Mouse (Mus musculus) hindbrain, embryonic 13.5 days (tissue): Measurements from ENCODE around the gene Card19. TPM values are rescaled to one million over a fixed set of nuclear protein-coding genes. Genes with fewer than 3 reads are reported as not detected.
A peak's percentile ranks its signal among the peaks of the same experiment; 100 is the strongest.

Source experiments
- ATAC-seq: fragments of 200-750 bp; cut with Nextera tagmentation; 2 replicates; pipeline ENCODE4 v1.8.0; 2017; ENCODE audit warnings: moderate TSS enrichment; ENCODE audit not compliant: low FRiP score
- H3K27ac ChIP-seq: fragments of 300-500 bp; sonication (generic); 2 replicates; pipeline ENCODE4 v1.5.1; 2015; ENCODE audit warnings: inconsistent platforms, mild to moderate bottlenecking, moderate library complexity
- H3K27me3 ChIP-seq: fragments of 300-500 bp; sonication (generic); 2 replicates; pipeline ENCODE4 v1.6.1; 2015; ENCODE audit warnings: mild to moderate bottlenecking, inconsistent platforms
- H3K36me3 ChIP-seq: fragments of 300-500 bp; sonication (generic); 2 replicates; pipeline ENCODE4 v1.6.1; 2015; ENCODE audit warnings: mild to moderate bottlenecking, inconsistent platforms
- H3K4me1 ChIP-seq: fragments of 300-500 bp; sonication (generic); replicated peaks from 2 replicates; pipeline ENCODE4 v1.6.1; 2015; ENCODE audit warnings: inconsistent platforms
- H3K4me2 ChIP-seq: fragments of 300-500 bp; sonication (generic); 2 replicates; pipeline ENCODE4 v1.6.1; 2015; ENCODE audit warnings: inconsistent platforms, mild to moderate bottlenecking, moderate library complexity
- H3K4me3 ChIP-seq: fragments of 300-500 bp; sonication (generic); 2 replicates; pipeline ENCODE4 v1.5.1; 2015; ENCODE audit warnings: mild to moderate bottlenecking, inconsistent platforms
- H3K9ac ChIP-seq: fragments of 300-500 bp; sonication (generic); 2 replicates; pipeline ENCODE4 v1.6.1; 2015; ENCODE audit warnings: mild to moderate bottlenecking, inconsistent platforms
- H3K9me3 ChIP-seq: fragments of 300-500 bp; sonication (generic); 2 replicates; pipeline ENCODE4 v1.6.1; 2016; ENCODE audit warnings: inconsistent platforms
- WGBS: fragments of 180-500 bp; shearing (Covaris S2); methylation state at CpG from one replicate; pipeline ENCODE4 v1.1.7; 2015; 5-methylcytosine and 5-hydroxymethylcytosine counted together
- polyA plus RNA-seq: library from polyadenylated mRNA; unstranded; fragments of >200 nt; fragmentation: Nextera tagmentation; extraction: Ambion mirVana; gene quantifications from 2 replicates; pipeline ENCODE4 v1.2.1, GENCODE M21; 2015

Gene Card19
- polyA plus RNA-seq, 1 experiment from 2014 or later, result 27.2 TPM

- Histone ChIP-seq H3K9ac (no peak overlapping the region), H3K27ac (no peak overlapping the region), H3K27me3 (peaks cover 35% of the 10 kb centered on the region), H3K9me3 (no peaks in the 10 kb centered on the region), H3K4me3 (no peak overlapping the region), H3K4me1 (peaks cover 8% of the 10 kb centered on the region), H3K4me2 (no peak overlapping the region), H3K36me3 (no peaks in the 10 kb centered on the region)
- 20% methylated on average over 5 of the region's 5 CpGs for WGBS
- ATAC-seq, result no peak
Measured at GRCm38 (mm10) chr13:49220912-49221311, 5.1 kb upstream of the Card19 start.

- WGBS, result 91% methylated on average over 4 of the region's 4 CpGs
- Histone ChIP-seq H3K27me3 (peaks cover 42% of the 10 kb centered on the region), H3K9ac (no peak overlapping the region), H3K4me3 (no peak overlapping the region), H3K4me1 (peaks cover 21% of the 10 kb centered on the region), H3K36me3 (no peaks in the 10 kb centered on the region), H3K27ac (no peak overlapping the region), H3K4me2 (no peak overlapping the region), H3K9me3 (no peaks in the 10 kb centered on the region)
- ATAC-seq, result no peak
Measured at GRCm38 (mm10) chr13:49219367-49219766, 3.5 kb upstream of the Card19 start.

GRCm38 (mm10) chr13:49218651-49219050 lies 2.8 kb upstream of the Card19 start:
- 38% methylated on average over 3 of the region's 3 CpGs for WGBS
- Histone ChIP-seq H3K9me3 (no peaks in the 10 kb centered on the region), H3K9ac (no peak overlapping the region), H3K27me3 (peaks cover 45% of the 10 kb centered on the region), H3K4me3 (no peak overlapping the region), H3K4me2 (no peak overlapping the region), H3K4me1 (peaks cover 28% of the 10 kb centered on the region), H3K27ac (no peak overlapping the region), H3K36me3 (no peaks in the 10 kb centered on the region)
- ATAC-seq, result no peak

GRCm38 (mm10) chr13:49216808-49217561 lies 1.1 kb upstream of the Card19 start:
- no peak overlapping the region for H3K9ac ChIP-seq
- peaks cover 40% of the 10 kb centered on the region for H3K4me1 ChIP-seq
- H3K27ac ChIP-seq, result no peak overlapping the region
- WGBS, result 63% methylated on average over 9 of the region's 9 CpGs
- H3K4me3 ChIP-seq, result no peak overlapping the region
- H3K9me3 ChIP-seq, result no peaks in the 10 kb centered on the region
- no peak overlapping the region for H3K4me2 ChIP-seq
- H3K36me3 ChIP-seq, result no peaks in the 10 kb centered on the region
- ATAC-seq, result no peak
- peaks cover 50% of the 10 kb centered on the region for H3K27me3 ChIP-seq

- H3K4me3 ChIP-seq, result peak overlapping the region; percentile 74
- no peak overlapping the region for H3K27ac ChIP-seq
- ATAC-seq, result peak; percentile 67
- no peaks in the 10 kb centered on the region for H3K9me3 ChIP-seq
- H3K27me3 ChIP-seq, result peaks cover 50% of the 10 kb centered on the region
- WGBS, result 1% methylated on average over 17 of the region's 17 CpGs
- H3K36me3 ChIP-seq, result no peaks in the 10 kb centered on the region
- H3K4me2 ChIP-seq, result peak overlapping the region; percentile 83
- peak overlapping the region; percentile 82 for H3K9ac ChIP-seq
- H3K4me1 ChIP-seq, result peaks cover 48% of the 10 kb centered on the region
Measured at GRCm38 (mm10) chr13:49216220-49216552, 349 bp upstream of the Card19 start.

- H3K4me3 ChIP-seq, result peak overlapping the region; percentile 74
- H3K9ac ChIP-seq, result peak overlapping the region; percentile 82
- no peaks in the 10 kb centered on the region for H3K9me3 ChIP-seq
- peak overlapping the region; percentile 83 for H3K4me2 ChIP-seq
- no peak; the same call in 1 of the 2 replicates for ATAC-seq
- H3K27ac ChIP-seq, result peak overlapping the region; percentile 48; the same call in 1 of the 2 replicates
- no peaks in the 10 kb centered on the region for H3K36me3 ChIP-seq
- H3K4me1 ChIP-seq, result peaks cover 49% of the 10 kb centered on the region
- peaks cover 46% of the 10 kb centered on the region for H3K27me3 ChIP-seq
- 12% methylated on average over 5 of the region's 5 CpGs for WGBS
Measured at GRCm38 (mm10) chr13:49215128-49215503, 721 bp downstream of the Card19 start.

- Histone ChIP-seq H3K4me3 (no peak overlapping the region; the same call in 1 of the 2 replicates), H3K9me3 (no peaks in the 10 kb centered on the region), H3K4me1 (peaks cover 49% of the 10 kb centered on the region), H3K9ac (peak overlapping the region; percentile 82), H3K27ac (0 out of 2 replicates have a peak overlapping the region, but pooled peaks have one; percentile 40), H3K4me2 (peak overlapping the region; percentile 83), H3K27me3 (peaks cover 46% of the 10 kb centered on the region), H3K36me3 (no peaks in the 10 kb centered on the region)
- ATAC-seq, result no peak
- WGBS, result 65% methylated on average over 3 of the region's 3 CpGs
Measured at GRCm38 (mm10) chr13:49214454-49214853, 1.4 kb downstream of the Card19 start.

- Histone ChIP-seq H3K4me2 (no peak overlapping the region), H3K9ac (no peak overlapping the region), H3K4me1 (peaks cover 49% of the 10 kb centered on the region), H3K27ac (peak overlapping the region; percentile 10; the same call in 1 of the 2 replicates), H3K9me3 (no peaks in the 10 kb centered on the region), H3K36me3 (no peaks in the 10 kb centered on the region), H3K27me3 (peaks cover 45% of the 10 kb centered on the region), H3K4me3 (no peak overlapping the region)
- WGBS, result 63% methylated on average over 4 of the region's 4 CpGs
- no peak for ATAC-seq
Measured at GRCm38 (mm10) chr13:49213531-49213932, 2.3 kb downstream of the Card19 start.

- H3K4me2 ChIP-seq, result no peak overlapping the region
- WGBS, result 88% methylated on average over 4 of the region's 4 CpGs
- ATAC-seq, result no peak
- no peaks in the 10 kb centered on the region for H3K9me3 ChIP-seq
- no peak overlapping the region for H3K9ac ChIP-seq
- peak overlapping the region; percentile 10; the same call in 1 of the 2 replicates for H3K27ac ChIP-seq
- H3K4me1 ChIP-seq, result peaks cover 49% of the 10 kb centered on the region
- peaks cover 44% of the 10 kb centered on the region for H3K27me3 ChIP-seq
- no peak overlapping the region for H3K4me3 ChIP-seq
- no peaks in the 10 kb centered on the region for H3K36me3 ChIP-seq
Measured at GRCm38 (mm10) chr13:49212711-49213500, 2.9 kb downstream of the Card19 start.

GRCm38 (mm10) chr13:49209306-49209705 lies 6.5 kb downstream of the Card19 start:
- ATAC-seq, result no peak
- no peaks in the 10 kb centered on the region for H3K36me3 ChIP-seq
- no peak overlapping the region for H3K4me2 ChIP-seq
- no peak overlapping the region for H3K9ac ChIP-seq
- no peaks in the 10 kb centered on the region for H3K9me3 ChIP-seq
- WGBS, result 66% methylated on average over 7 of the region's 7 CpGs
- peaks cover 33% of the 10 kb centered on the region for H3K4me1 ChIP-seq
- H3K4me3 ChIP-seq, result no peak overlapping the region
- H3K27me3 ChIP-seq, result peaks cover 25% of the 10 kb centered on the region; the same call in 1 of the 2 replicates
- H3K27ac ChIP-seq, result no peak overlapping the region

- 96% methylated on average over 2 of the region's 2 CpGs for WGBS
- H3K9ac ChIP-seq, result no peak overlapping the region
- H3K9me3 ChIP-seq, result no peaks in the 10 kb centered on the region
- no peaks in the 10 kb centered on the region for H3K36me3 ChIP-seq
- no peak overlapping the region for H3K4me2 ChIP-seq
- no peak overlapping the region for H3K4me3 ChIP-seq
- 0 out of 2 replicates have a peak, but pooled peaks cover 22% of the 10 kb centered on the region for H3K27me3 ChIP-seq
- no peak overlapping the region for H3K27ac ChIP-seq
- no peak for ATAC-seq
- H3K4me1 ChIP-seq, result peaks cover 9% of the 10 kb centered on the region; the same call in 1 of the 2 replicates
Measured at GRCm38 (mm10) chr13:49206341-49206740, 9.5 kb downstream of the Card19 start.

GRCm38 (mm10) chr13:49205381-49205998 lies 10.3 kb downstream of the Card19 start:
- H3K9ac ChIP-seq, result no peak overlapping the region
- ATAC-seq, result peak; percentile 62

More at GRCm38 (mm10) chr13:49205381-49205998, 10.3 kb downstream of the Card19 start:
- Histone ChIP-seq H3K4me1 (0 out of 2 replicates have a peak, but pooled peaks cover 5% of the 10 kb centered on the region), H3K4me2 (no peak overlapping the region), H3K27ac (no peak overlapping the region), H3K4me3 (no peak overlapping the region), H3K36me3 (no peaks in the 10 kb centered on the region), H3K27me3 (peaks cover 22% of the 10 kb centered on the region; the same call in 1 of the 2 replicates), H3K9me3 (no peaks in the 10 kb centered on the region)
- WGBS, result 36% methylated on average over 13 of the region's 13 CpGs
